Mouse (Mus musculus) limb, embryonic 15.5 days (tissue): ENCODE results near the gene Rpl38. TPM values are rescaled to one million over a fixed set of nuclear protein-coding genes. Genes with fewer than 3 reads are reported as not detected.

Source experiments
- ATAC-seq: fragments of 200-750 bp; cut with Nextera tagmentation; 2 replicates; pipeline ENCODE4 v1.8.0; 2017; ENCODE audit warnings: low read depth, moderate TSS enrichment; ENCODE audit not compliant: insufficient number of reproducible peaks, low FRiP score, low TSS enrichment
- H3K27ac ChIP-seq: fragments of 300-500 bp; sonication (generic); 2 replicates; pipeline ENCODE4 v1.5.1; 2015; ENCODE audit warnings: moderate library complexity, mild to moderate bottlenecking, inconsistent platforms
- H3K27me3 ChIP-seq: fragments of 300-500 bp; sonication (generic); 2 replicates; pipeline ENCODE4 v1.6.1; 2015; ENCODE audit warnings: inconsistent platforms
- H3K36me3 ChIP-seq: fragments of 300-500 bp; sonication (generic); 2 replicates; pipeline ENCODE4 v1.6.1; 2015; ENCODE audit warnings: inconsistent platforms
- H3K4me1 ChIP-seq: fragments of 300-500 bp; sonication (generic); 2 replicates; pipeline ENCODE4 v1.6.1; 2015; ENCODE audit warnings: inconsistent platforms
- H3K4me2 ChIP-seq: fragments of 300-500 bp; sonication (generic); 2 replicates; pipeline ENCODE4 v1.6.1; 2015; ENCODE audit warnings: mild to moderate bottlenecking, inconsistent platforms
- H3K4me3 ChIP-seq: fragments of 300-500 bp; sonication (generic); 2 replicates; pipeline ENCODE4 v1.5.1; 2015; ENCODE audit warnings: mild to moderate bottlenecking, inconsistent platforms
- H3K9ac ChIP-seq: fragments of 300-500 bp; sonication (generic); 2 replicates; pipeline ENCODE4 v1.6.1; 2015; ENCODE audit warnings: inconsistent platforms
- H3K9me3 ChIP-seq: fragments of 300-500 bp; sonication (generic); 2 replicates; pipeline ENCODE4 v1.6.1; 2016; ENCODE audit warnings: inconsistent platforms
- WGBS: fragments of 180-500 bp; shearing (Covaris S2); methylation state at CpG from one replicate; pipeline ENCODE4 v1.1.7; 2015; 5-methylcytosine and 5-hydroxymethylcytosine counted together
- polyA plus RNA-seq: library from polyadenylated mRNA; unstranded; fragments of >200 nt; fragmentation: Nextera tagmentation; extraction: Ambion mirVana; gene quantifications from 2 replicates; pipeline ENCODE4 v1.2.1, GENCODE M21; 2015

The Rpl38 gene
- polyA plus RNA-seq, 1 experiment from 2014 or later: 1,120 TPM

GRCm38 (mm10) chr11:114692601-114693000 is 24.3 kb downstream of the Rpl38 start:
- Histone ChIP-seq H3K4me3 (no peak overlapping the region), H3K27me3 (no peaks in the 10 kb centered on the region), H3K9ac (no peak overlapping the region), H3K27ac (no peak overlapping the region), H3K9me3 (no peaks in the 10 kb centered on the region), H3K4me1 (peaks cover 4% of the 10 kb centered on the region; the same call in 1 of the 2 replicates), H3K36me3 (peaks cover 20% of the 10 kb centered on the region), H3K4me2 (no peak overlapping the region)
- 46% methylated on average over 7 of the region's 7 CpGs for WGBS
- no peak for ATAC-seq

GRCm38 (mm10) chr11:114693456-114693855 is 25.1 kb downstream of the Rpl38 start:
- Histone ChIP-seq H3K9me3 (no peaks in the 10 kb centered on the region), H3K4me3 (no peak overlapping the region), H3K4me1 (no peaks in the 10 kb centered on the region), H3K9ac (no peak overlapping the region), H3K27ac (no peak overlapping the region), H3K4me2 (no peak overlapping the region), H3K36me3 (peaks cover 20% of the 10 kb centered on the region), H3K27me3 (no peaks in the 10 kb centered on the region)
- WGBS: 94% methylated on average over 6 of the region's 6 CpGs
- ATAC-seq: no peak

GRCm38 (mm10) chr11:114694451-114694850 is 26.1 kb downstream of the Rpl38 start:
- H3K27me3 ChIP-seq: no peaks in the 10 kb centered on the region
- H3K4me2 ChIP-seq: no peak overlapping the region
- no peak overlapping the region for H3K9ac ChIP-seq
- H3K4me1 ChIP-seq: no peaks in the 10 kb centered on the region
- H3K4me3 ChIP-seq: no peak overlapping the region
- WGBS: 78% methylated on average over 2 of the region's 2 CpGs
- no peak for ATAC-seq
- H3K36me3 ChIP-seq: peaks cover 20% of the 10 kb centered on the region
- no peak overlapping the region for H3K27ac ChIP-seq
- H3K9me3 ChIP-seq: no peaks in the 10 kb centered on the region

GRCm38 (mm10) chr11:114698496-114698895 is 30.2 kb downstream of the Rpl38 start:
- 89% methylated on average over 7 of the region's 7 CpGs for WGBS
- no peak overlapping the region for H3K27ac ChIP-seq

GRCm38 (mm10) chr11:114699511-114699910 is 31.2 kb downstream of the Rpl38 start:
- WGBS: 62% methylated on average over 12 of the region's 12 CpGs
- Histone ChIP-seq H3K9ac (no peak overlapping the region), H3K4me2 (no peak overlapping the region), H3K4me1 (peaks cover 11% of the 10 kb centered on the region), H3K27me3 (no peaks in the 10 kb centered on the region), H3K9me3 (no peaks in the 10 kb centered on the region), H3K36me3 (peaks cover 11% of the 10 kb centered on the region), H3K27ac (no peak overlapping the region), H3K4me3 (no peak overlapping the region)
- ATAC-seq: no peak

More at GRCm38 (mm10) chr11:114698496-114698895, 30.2 kb downstream of the Rpl38 start:
- ATAC-seq: no peak
- Histone ChIP-seq H3K4me1 (peaks cover 1% of the 10 kb centered on the region; the same call in 1 of the 2 replicates), H3K4me3 (no peak overlapping the region), H3K9me3 (no peaks in the 10 kb centered on the region), H3K9ac (no peak overlapping the region), H3K36me3 (peaks cover 11% of the 10 kb centered on the region), H3K4me2 (no peak overlapping the region), H3K27me3 (no peaks in the 10 kb centered on the region)

- Histone ChIP-seq H3K4me3 (no peak overlapping the region), H3K4me1 (peaks cover 13% of the 10 kb centered on the region), H3K27me3 (no peaks in the 10 kb centered on the region), H3K9me3 (no peaks in the 10 kb centered on the region), H3K27ac (no peak overlapping the region), H3K4me2 (no peak overlapping the region), H3K9ac (no peak overlapping the region), H3K36me3 (peaks cover 9% of the 10 kb centered on the region; the same call in 1 of the 2 replicates)
- ATAC-seq: no peak
- WGBS: 82% methylated on average over 15 of the region's 15 CpGs
Measured at GRCm38 (mm10) chr11:114702311-114702995, 34.1 kb downstream of the Rpl38 start.

- WGBS: 83% methylated on average over 6 of the region's 6 CpGs
Measured at GRCm38 (mm10) chr11:114702996-114703361, 34.7 kb downstream of the Rpl38 start.

GRCm38 (mm10) chr11:114704071-114704913 is 36.0 kb downstream of the Rpl38 start:
- 50% methylated on average over 22 of the region's 22 CpGs for WGBS
- Histone ChIP-seq H3K27me3 (no peaks in the 10 kb centered on the region), H3K9ac (no peak overlapping the region), H3K4me3 (no peak overlapping the region), H3K4me1 (peaks cover 13% of the 10 kb centered on the region), H3K4me2 (peak overlapping the region; percentile 2; the same call in 1 of the 2 replicates), H3K27ac (0 out of 2 replicates have a peak overlapping the region, but pooled peaks have one; percentile 28), H3K9me3 (no peaks in the 10 kb centered on the region), H3K36me3 (peaks cover 26% of the 10 kb centered on the region)
- ATAC-seq: peak; percentile 66; the same call in 1 of the 2 replicates

More at GRCm38 (mm10) chr11:114702996-114703361, 34.7 kb downstream of the Rpl38 start:
- H3K9me3 ChIP-seq: no peaks in the 10 kb centered on the region
- H3K27ac ChIP-seq: no peak overlapping the region
- peaks cover 14% of the 10 kb centered on the region for H3K36me3 ChIP-seq
- H3K4me1 ChIP-seq: peaks cover 13% of the 10 kb centered on the region
- no peak overlapping the region for H3K4me3 ChIP-seq
- H3K4me2 ChIP-seq: no peak overlapping the region
- ATAC-seq: no peak
- H3K27me3 ChIP-seq: no peaks in the 10 kb centered on the region
- no peak overlapping the region for H3K9ac ChIP-seq

GRCm38 (mm10) chr11:114706358-114706757 is 38.0 kb downstream of the Rpl38 start:
- Histone ChIP-seq H3K27me3 (no peaks in the 10 kb centered on the region), H3K9ac (no peak overlapping the region), H3K4me3 (no peak overlapping the region), H3K27ac (no peak overlapping the region), H3K36me3 (peaks cover 42% of the 10 kb centered on the region), H3K9me3 (no peaks in the 10 kb centered on the region), H3K4me2 (no peak overlapping the region), H3K4me1 (peaks cover 13% of the 10 kb centered on the region)
- no peak for ATAC-seq
- 86% methylated on average over 5 of the region's 5 CpGs for WGBS

GRCm38 (mm10) chr11:114711393-114711792 is 43.1 kb downstream of the Rpl38 start:
- H3K27me3 ChIP-seq: no peaks in the 10 kb centered on the region
- H3K4me1 ChIP-seq: no peaks in the 10 kb centered on the region
- no peak overlapping the region for H3K9ac ChIP-seq
- peaks cover 53% of the 10 kb centered on the region for H3K36me3 ChIP-seq
- no peak overlapping the region for H3K4me3 ChIP-seq
- ATAC-seq: no peak
- 93% methylated on average over 3 of the region's 3 CpGs for WGBS
- H3K4me2 ChIP-seq: no peak overlapping the region
- no peak overlapping the region for H3K27ac ChIP-seq
- no peaks in the 10 kb centered on the region for H3K9me3 ChIP-seq

- no peak for ATAC-seq
- no peaks in the 10 kb centered on the region for H3K27me3 ChIP-seq
- no peak overlapping the region for H3K9ac ChIP-seq
- no peak overlapping the region for H3K27ac ChIP-seq
- no peaks in the 10 kb centered on the region for H3K9me3 ChIP-seq
- peaks cover 52% of the 10 kb centered on the region for H3K36me3 ChIP-seq
- no peak overlapping the region for H3K4me2 ChIP-seq
- 76% methylated on average over 12 of the region's 12 CpGs for WGBS
- no peaks in the 10 kb centered on the region for H3K4me1 ChIP-seq
- H3K4me3 ChIP-seq: no peak overlapping the region
Measured at GRCm38 (mm10) chr11:114711861-114712260, 43.5 kb downstream of the Rpl38 start.

- no peak overlapping the region for H3K4me3 ChIP-seq
- 75% methylated on average over 6 of the region's 6 CpGs for WGBS
Measured at GRCm38 (mm10) chr11:114714526-114714925, 46.2 kb downstream of the Rpl38 start.

More at GRCm38 (mm10) chr11:114714526-114714925, 46.2 kb downstream of the Rpl38 start:
- Histone ChIP-seq H3K36me3 (peaks cover 30% of the 10 kb centered on the region), H3K9me3 (no peaks in the 10 kb centered on the region), H3K9ac (no peak overlapping the region), H3K27ac (no peak overlapping the region), H3K4me2 (no peak overlapping the region), H3K4me1 (no peaks in the 10 kb centered on the region), H3K27me3 (no peaks in the 10 kb centered on the region)
- ATAC-seq: no peak
